Mouse (Mus musculus): Measurements from ENCODE around the gene Rcan2. TPM values are rescaled to one million over a fixed set of nuclear protein-coding genes. Genes with fewer than 3 reads are reported as not detected.

The Rcan2 gene
- total RNA-seq, 2 experiments from 2014 or later: 73.2 to 74.3 TPM

DNA sequence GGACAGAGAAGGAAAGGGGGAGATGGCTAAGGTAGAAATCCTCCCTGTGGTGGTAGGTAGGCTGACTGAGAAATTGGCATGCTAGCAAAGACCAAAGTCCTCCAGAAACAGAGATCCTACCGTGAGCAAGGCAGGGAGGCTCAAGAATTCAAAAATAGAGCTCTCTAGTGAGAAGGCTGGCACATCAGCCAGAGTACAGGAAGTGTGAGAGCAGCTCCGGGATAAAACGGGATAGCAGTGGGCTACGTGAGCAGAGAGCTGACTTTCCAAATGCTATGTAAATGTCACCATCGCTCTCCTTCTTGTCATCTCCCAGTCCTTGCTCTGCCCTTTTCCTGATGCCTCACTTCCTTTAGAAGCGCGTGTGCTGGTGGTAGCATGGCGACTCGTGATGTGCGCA is 168.8 kb downstream of the Rcan2 start:
- DNase-seq (ENCODE audit: low spot score in 2 of 2): no peak
- no peak overlapping the region for H3K27ac ChIP-seq
- no peak for TF ChIP-seq CTCF (conservative IDR thresholded peaks at IDR 0.05)
- no peak overlapping the region for H3K4me3 ChIP-seq

DNA sequence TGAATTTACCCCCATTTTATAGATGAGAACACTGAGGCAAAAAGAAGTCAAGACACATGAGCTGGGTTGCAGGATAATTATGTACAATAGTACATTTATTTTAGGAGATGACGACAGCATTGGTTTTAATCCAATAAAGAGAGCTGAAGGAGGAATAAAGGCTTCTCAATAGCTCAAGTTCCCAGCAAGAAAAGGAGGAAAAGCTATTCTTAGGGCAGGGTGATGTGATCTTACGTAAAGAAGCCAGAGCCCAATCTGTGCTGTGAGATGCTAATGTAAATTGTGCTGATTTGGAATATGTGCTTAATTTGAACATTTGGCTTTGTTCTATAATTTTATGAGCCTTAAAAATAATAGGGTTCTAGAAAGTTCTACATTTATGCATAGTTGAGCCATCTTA is 176.4 kb downstream of the Rcan2 start:
- H3K4me3 ChIP-seq: no peak overlapping the region
- TF ChIP-seq CTCF (conservative IDR thresholded peaks at IDR 0.05): no peak
- H3K27ac ChIP-seq: no peak overlapping the region
- no peak for DNase-seq (ENCODE audit: low spot score in 2 of 2)

DNA sequence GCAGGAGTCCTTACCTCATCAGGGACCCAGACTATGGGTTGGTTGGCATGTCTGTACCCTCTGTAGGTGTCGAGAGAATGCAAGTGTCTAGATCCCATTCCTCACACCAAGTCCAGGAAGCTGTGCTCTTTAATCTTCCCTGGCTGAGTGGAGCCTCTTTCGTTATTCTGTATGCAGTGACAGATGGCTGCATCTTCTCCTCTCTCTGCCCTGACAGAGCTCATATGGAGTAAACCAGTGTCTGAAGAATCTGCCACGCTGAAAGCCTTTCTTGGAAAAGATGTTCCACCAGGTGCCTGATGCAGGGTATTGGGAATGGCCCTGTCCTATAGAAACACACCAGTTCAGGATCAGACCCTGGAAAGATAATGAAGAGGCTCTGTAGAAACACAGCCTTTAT is 178.8 kb downstream of the Rcan2 start:
- TF ChIP-seq CTCF (conservative IDR thresholded peaks at IDR 0.05): no peak
- Histone ChIP-seq H3K27ac (no peak overlapping the region), H3K4me3 (no peak overlapping the region)
- DNase-seq (ENCODE audit: low spot score in 2 of 2): no peak

- DNase-seq (ENCODE audit: low spot score in 2 of 2): no peak
Observed at GRCm38 (mm10) chr17:43982505-43982904, 181.4 kb downstream of the Rcan2 start.

GRCm38 (mm10) chr17:43989334-43989945 is 188.3 kb downstream of the Rcan2 start:
- no peak overlapping the region for H3K27ac ChIP-seq
- H3K4me3 ChIP-seq: no peak overlapping the region
- TF ChIP-seq CTCF (conservative IDR thresholded peaks at IDR 0.05): no peak
- DNase-seq (ENCODE audit: low spot score in 2 of 2): no peak

More at GRCm38 (mm10) chr17:43982505-43982904, 181.4 kb downstream of the Rcan2 start:
- TF ChIP-seq CTCF (conservative IDR thresholded peaks at IDR 0.05): no peak
- Histone ChIP-seq H3K4me3 (no peak overlapping the region), H3K27ac (no peak overlapping the region)

DNA sequence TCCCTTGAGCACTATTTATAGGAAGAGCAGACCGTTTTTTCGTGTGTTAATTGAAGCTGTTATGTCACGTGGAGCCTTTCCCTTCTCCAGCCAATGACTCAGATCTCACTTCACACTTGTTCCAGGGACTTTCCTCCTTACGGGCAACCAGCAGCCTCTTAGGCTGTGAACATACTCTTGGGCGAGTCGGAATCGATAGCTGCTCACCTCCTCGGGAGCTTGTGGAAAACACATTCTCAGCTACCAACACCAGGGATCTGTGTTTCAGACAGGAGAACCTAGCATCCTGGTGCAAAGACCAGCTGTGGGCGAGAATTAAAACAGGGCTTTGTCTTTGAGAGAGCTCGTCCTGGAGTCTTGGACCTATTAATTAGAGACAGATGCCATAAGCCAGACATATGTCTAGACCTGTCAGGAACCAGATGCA is 189.8 kb downstream of the Rcan2 start:
- no peak for DNase-seq (ENCODE audit: low spot score in 2 of 2)
- no peak overlapping the region for H3K27ac ChIP-seq
- no peak overlapping the region for H3K4me3 ChIP-seq
- no peak for TF ChIP-seq CTCF (conservative IDR thresholded peaks at IDR 0.05)

GRCm38 (mm10) chr17:43994080-43994479 is 192.9 kb downstream of the Rcan2 start:
- no peak overlapping the region for H3K27ac ChIP-seq
- no peak overlapping the region for H3K4me3 ChIP-seq
- DNase-seq (ENCODE audit: low spot score in 2 of 2): no peak
- TF ChIP-seq CTCF (conservative IDR thresholded peaks at IDR 0.05): no peak

DNA sequence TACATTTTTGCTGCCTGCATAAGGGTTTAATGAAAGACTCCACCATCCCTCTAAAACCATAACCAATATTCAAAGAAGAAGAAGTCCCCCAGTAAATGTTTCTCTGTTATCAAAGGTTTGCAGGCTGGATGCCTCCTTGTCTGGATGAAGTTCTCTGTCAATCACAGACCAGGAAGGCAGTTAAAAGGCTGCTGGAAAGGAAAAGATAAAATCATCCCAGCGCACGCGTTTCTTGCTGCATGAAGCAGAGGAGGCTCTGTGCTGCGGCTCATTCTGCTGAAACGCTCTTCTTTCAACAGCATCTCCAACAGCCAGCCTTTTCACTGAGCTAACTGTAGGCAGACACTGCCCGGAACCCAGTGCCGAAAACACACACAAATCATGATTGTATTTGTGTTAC is 196.4 kb downstream of the Rcan2 start:
- no peak for DNase-seq (ENCODE audit: low spot score in 2 of 2)
- peak overlapping the region; percentile 65 for H3K27ac ChIP-seq
- no peak for TF ChIP-seq CTCF (conservative IDR thresholded peaks at IDR 0.05)
- H3K4me3 ChIP-seq: no peak overlapping the region

- Histone ChIP-seq H3K4me3 (no peak overlapping the region), H3K27ac (peak overlapping the region; percentile 65)
- DNase-seq (ENCODE audit: low spot score in 2 of 2): no peak
- TF ChIP-seq CTCF (conservative IDR thresholded peaks at IDR 0.05): no peak
Observed at GRCm38 (mm10) chr17:43998095-43998494, 196.9 kb downstream of the Rcan2 start.

- Histone ChIP-seq H3K4me3 (no peak overlapping the region), H3K27ac (no peak overlapping the region)
- no peak for TF ChIP-seq CTCF (conservative IDR thresholded peaks at IDR 0.05)
- no peak for DNase-seq (ENCODE audit: low spot score in 2 of 2)
Observed at GRCm38 (mm10) chr17:44004401-44004800, 203.2 kb downstream of the Rcan2 start.

DNA sequence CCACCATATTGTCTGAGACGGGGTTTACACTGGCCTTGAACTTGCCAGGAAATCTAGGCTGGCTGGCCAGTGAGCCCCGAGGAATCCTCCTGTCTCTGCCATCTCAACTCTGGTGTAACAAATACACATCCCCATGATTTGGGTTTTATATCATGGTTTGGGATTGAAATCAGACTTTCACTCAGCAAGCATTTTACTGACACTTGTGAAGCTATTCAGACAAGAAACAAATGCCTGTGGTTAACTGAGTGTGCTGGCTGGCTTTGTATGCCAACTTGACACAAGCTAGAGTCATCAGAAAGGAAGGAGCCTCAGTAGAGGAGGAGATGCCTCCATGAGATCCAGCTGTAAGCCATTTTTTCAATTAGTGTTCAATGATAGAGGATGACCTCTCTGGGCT is 206.3 kb downstream of the Rcan2 start:
- no peak overlapping the region for H3K4me3 ChIP-seq
- H3K27ac ChIP-seq: no peak overlapping the region
- no peak for TF ChIP-seq CTCF (conservative IDR thresholded peaks at IDR 0.05)
- no peak for DNase-seq (ENCODE audit: low spot score in 2 of 2)

DNA sequence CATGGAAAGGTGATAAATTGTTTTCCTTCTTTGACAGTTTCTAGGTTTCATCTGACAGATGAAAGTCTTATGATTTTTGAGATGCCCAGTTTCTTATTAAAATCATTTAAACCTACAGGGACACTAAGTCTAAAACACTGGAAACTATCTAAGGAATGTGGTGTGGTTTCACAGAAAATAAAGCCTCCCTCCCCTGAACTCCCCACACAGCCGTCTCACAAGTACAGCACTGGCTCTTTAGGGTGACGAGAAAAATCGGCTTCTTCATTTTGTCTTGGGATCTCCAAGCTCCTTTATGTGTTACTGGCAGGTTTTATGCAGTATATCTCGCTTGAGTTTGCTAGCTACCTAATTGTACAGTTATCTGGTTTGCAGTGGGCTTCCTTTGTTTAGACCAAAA is 210.8 kb downstream of the Rcan2 start:
- no peak for TF ChIP-seq CTCF (conservative IDR thresholded peaks at IDR 0.05)
- Histone ChIP-seq H3K27ac (no peak overlapping the region), H3K4me3 (no peak overlapping the region)
- no peak for DNase-seq (ENCODE audit: low spot score in 2 of 2)

DNA sequence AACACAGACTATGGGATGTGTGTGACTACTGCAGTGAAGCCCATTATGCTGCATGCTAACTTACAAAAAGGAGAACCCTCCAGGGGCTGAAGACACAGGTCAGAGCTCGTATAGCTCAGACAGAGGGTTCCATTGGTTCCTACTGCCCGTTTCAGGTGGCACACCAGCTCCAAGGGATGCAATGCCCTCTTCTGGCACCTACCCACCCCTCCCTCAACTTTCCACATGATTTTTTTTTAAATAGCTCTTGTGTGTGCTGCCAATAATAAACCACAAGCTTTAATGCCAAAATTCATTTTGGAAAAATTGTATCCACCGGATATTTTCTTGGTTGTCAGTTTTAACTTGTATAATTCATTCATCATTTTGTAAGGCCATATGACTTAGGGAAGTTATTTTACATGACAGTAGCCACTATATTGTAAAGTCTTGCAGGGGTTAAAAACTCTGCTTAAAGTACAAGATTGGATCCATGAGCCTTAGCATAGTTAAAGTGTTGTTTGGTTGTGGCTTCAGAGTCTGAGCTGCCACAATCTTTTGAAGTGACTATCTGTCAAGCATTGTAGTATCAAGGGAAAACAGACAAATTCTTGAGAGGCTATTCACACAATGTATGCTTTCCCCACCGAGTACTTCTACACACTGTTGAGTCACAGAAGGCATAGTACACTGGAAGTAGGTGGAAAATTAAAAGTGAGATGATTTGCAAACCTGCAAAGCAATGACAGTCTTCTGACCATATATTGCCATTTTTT is 212.8 kb downstream of the Rcan2 start:
- Histone ChIP-seq H3K27ac (no peak overlapping the region), H3K4me3 (no peak overlapping the region)
- TF ChIP-seq CTCF (conservative IDR thresholded peaks at IDR 0.05): no peak
- DNase-seq (ENCODE audit: low spot score in 2 of 2): no peak

DNA sequence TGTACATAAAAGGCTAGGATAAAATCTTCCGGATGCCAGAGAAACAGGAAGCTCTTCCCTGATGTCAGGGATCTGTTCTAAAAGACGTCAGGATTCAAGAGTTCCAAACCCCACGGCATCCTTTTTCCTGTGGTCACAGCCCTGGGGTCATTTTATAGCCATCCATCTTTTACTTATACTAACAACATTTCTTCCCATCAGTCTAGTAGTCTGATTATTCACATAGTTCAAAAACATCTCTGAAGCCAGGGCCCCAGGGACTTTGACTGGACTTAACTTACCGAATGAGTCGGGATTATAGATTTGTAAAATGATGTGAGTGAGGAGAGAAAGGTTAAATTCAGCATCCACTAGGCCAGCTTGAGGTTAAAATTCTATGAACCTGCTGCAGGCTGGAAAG is 215.2 kb downstream of the Rcan2 start:
- DNase-seq (ENCODE audit: low spot score in 2 of 2): no peak
- no peak overlapping the region for H3K4me3 ChIP-seq
- no peak for TF ChIP-seq CTCF (conservative IDR thresholded peaks at IDR 0.05)
- no peak overlapping the region for H3K27ac ChIP-seq

Data from layer of hippocampus, adult 2 months (tissue).